Mouse (Mus musculus) layer of hippocampus, adult 18-20 months (tissue): ENCODE measurements around the gene Vps35l. TPM values are rescaled to one million over a fixed set of nuclear protein-coding genes. Genes with fewer than 3 reads are reported as not detected.
A peak's percentile ranks its signal among the peaks of the same experiment; 100 is the strongest.

Experiments used
- DNase-seq, 2 experiments: peaks; one replicate each; pipeline ENCODE4 v3.0.0; 2022; ENCODE audit warnings: low spot score in 2 of 2
- total RNA-seq, 2 experiments: library from RNA; stranded (reverse); gene quantifications; 2 replicates each; pipeline ENCODE4 v1.2.3; 2021

Gene Vps35l
- total RNA-seq, 2 experiments from 2014 or later, result 58.3 to 62.8 TPM

DNA sequence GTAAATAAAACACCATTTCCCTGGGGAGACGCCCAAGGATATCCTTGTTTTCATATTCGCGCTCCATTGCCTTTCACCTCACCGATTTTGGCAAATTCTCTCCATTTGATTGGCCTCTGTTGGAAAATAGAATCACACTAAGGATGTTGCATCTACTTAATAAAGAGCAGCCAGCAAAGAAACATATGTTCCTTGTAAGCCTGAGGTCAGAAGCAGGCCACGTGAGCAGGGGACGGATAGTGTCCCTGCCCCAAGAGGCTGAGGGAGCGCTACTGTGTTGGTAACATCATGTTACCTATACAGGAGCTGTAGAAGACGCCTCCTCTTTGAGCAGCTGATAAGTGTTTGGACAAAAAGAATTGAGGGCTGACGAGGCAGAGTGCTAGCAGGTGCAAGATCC, 36.5 kb downstream of the Vps35l start:
- DNase-seq, result no peak

DNA sequence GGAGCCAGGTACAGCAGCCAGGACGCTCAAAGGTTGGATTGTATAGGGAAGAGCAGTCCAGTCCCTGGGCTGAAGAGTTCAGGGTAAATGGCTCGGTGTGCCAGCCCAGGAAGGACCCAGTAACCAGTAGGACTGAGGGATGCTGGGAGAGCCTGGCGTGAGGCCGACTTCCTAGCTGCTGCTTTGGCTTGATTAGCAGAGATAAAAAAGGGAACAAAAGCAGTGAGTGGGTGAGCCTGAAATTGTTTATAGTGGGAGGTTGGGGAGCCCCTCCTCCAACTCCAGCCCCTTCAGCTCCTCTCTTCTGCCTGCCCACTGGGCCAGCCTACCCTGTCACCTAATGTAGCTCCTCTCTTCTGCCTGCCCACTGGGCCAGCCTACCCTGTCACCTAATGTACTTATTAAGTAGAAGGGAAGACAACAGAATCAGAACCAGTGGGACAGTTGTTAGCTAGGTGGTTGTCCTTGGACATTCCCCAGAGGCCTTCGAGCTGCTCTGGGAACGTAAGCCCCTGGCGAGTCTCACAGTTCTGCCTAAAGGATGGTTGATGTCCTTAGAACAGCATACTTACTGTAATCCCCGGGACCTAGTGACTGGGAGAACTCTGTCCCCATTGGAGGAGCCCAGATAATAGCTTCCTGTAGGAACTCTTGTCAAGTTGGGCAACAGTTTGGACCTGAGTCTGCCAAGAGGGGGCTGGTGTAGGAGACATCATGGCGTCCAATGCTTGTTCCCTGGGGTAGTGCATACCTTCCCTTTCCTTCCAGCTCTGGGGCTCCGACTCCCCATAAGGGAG, 37.8 kb downstream of the Vps35l start:
- DNase-seq, result peak; percentile 57 to 87

DNA sequence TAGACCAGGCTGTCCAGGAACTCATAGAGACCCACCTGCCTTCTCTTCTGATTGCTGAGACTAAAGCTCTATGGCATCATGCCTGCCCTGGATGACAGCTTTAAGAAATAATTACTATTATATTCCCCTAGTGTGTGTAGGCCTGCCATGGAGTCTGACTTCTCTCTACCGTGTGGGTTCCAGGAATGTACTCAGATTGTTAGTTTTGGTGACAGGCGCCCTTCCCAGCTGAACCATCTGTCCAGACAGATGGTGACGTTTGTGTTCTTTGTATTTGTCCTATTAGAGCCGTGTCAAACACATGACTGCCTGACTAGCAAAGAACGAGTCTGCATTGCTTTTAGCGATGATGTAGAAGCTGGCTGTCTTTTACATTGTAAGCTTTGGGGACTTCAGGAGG, 38.5 kb downstream of the Vps35l start:
- DNase-seq, result peak; percentile 83 to 94

DNA sequence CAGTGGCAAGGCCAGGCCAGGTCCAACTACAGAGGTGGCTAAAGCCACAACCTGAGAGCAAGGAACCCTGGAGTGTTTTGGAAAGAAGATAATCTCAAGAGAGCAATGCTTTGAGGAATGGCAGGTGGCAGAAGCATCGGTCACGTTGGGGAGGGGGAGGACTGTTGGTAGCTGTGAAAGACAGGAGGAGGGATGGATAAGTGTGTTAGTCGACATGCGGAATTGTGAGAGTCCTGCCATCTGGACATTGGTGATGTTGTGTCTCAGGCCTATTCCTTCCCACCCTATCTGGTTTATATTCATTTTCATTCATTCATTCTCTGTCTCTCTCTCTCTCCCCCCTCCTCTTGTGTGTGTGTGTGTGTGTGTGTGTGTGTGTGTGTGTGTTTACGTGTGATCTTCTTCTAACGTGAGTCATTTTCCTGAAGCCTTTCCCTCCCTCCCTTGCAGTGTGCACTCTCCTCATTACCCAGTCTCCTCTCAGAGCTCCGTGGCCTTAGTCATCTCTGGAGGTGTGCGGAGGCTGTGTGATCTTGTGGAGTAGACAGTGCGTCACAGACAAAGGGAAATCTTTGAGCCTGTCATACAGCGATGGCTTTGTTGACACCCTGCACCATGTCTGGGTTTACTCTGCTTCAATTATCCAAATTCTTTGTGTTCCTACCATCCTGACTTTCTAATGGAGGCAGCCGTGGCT, 43.4 kb downstream of the Vps35l start:
- DNase-seq, result no peak

DNA sequence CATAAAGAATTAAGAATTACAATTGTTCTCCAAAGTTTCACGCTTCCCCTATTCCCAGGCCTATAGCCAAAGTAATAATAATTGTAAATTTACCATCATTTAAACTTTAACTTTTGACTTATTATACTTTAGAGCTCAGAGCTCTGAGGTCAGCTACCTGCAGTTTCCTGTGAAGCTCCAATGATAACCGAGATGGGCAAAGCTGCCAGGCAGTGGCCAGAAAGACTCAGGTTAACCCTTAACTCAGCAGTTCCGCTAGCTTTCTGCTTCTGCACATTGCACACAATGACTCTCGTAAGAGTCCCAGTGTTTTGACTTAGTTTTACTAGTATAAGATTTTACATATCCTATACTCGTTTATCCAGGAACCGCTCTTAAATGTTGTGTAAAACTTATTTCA, 46.1 kb downstream of the Vps35l start:
- no peak for DNase-seq

DNA sequence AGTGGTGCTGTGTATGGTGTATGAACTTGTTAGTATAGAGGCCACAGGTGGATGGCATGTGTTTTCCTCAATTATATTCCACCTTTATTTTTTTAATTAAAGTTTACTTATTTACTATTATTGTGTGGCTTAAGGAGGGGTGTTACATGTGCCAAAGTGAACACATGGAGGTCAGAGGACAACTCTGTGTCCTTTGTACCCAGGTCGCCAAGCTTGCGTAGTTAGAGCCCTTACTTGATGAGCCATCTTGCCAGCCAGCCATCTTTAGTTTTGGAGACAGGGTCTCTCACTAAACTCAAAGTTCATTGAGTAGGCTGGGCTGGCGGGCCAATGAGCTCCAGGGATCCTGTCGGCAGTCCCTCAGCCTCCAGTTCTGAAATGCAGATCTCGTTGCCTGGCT, 47.3 kb downstream of the Vps35l start:
- DNase-seq, result no peak

DNA sequence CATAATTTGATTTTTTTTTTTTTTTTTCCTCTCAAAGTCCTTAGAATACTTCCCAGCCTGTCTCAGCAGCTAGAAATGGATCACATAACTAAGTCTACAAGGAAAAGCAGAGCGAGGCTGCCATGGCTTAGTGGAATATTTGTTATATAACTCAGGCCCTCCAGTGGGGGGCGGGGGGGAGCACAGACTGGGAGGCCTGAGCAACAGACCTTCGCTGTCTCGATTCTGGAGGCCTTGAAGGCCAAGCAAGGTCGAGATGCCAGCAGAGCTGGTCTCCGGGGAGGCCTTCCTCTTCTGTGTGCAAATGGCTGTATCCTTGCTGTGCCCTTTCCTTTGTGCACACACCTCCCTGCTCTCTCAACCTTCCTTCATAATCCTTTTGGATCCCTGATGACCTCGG, 48.5 kb downstream of the Vps35l start:
- DNase-seq, result no peak

DNA sequence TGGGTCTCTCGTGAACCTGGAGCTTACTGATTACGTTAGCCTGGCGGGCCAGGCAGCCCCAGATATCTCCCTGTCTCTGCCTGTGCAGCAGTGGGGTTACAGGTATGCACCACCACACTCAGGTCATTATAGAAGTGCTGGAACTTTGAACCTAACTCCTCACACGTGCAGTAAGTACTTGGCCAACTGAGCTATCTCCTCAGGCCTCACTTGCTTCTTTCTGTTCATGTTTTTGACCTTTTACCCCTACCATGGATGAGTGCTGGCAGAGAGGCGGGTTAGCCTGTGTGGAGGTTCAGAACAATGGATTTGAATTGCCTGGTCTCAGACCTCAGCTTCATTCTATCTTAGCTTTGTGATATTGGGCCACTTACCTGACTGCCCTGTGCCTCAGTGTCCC, 50.3 kb downstream of the Vps35l start:
- no peak for DNase-seq

DNA sequence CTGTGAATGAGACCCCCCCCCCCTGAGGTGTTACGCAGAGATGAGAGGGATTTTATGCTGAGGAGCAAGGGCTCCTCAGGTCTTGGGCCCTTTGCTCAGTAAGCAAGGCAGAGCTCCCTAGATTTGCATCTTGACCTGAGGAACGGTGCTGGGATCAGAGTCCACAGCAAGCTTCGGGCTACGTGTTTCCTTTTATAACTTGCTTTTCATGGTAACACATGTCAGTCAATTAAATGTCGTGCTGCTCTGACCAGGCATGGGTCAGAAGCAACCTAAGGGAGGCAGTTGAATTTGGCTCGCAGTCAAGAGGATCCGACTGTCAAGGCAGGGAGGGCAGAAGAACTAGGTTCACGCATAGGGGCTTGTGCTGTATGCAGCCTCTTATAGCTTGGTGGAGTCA, 53.9 kb downstream of the Vps35l start:
- no peak for DNase-seq

DNA sequence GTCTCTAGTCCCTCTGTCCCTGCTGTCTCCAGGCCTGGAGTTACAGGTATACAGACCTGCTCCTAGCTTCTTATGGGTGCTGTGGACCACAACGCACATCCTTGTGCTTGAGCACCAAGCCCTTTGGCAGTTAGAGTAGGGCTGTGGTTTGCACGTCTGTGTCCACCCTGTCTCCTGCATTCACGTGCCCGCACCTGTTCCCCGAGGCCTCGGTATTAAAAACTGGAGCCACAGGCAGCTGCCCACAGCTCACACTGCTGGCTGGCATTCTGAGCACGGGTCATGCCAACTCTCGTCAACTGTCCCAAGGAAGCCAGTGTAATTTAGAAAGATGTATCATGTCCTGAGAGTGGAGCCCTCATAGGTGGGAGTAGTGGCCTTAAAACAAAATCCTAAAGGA, 55.8 kb downstream of the Vps35l start:
- DNase-seq, result no peak

DNA sequence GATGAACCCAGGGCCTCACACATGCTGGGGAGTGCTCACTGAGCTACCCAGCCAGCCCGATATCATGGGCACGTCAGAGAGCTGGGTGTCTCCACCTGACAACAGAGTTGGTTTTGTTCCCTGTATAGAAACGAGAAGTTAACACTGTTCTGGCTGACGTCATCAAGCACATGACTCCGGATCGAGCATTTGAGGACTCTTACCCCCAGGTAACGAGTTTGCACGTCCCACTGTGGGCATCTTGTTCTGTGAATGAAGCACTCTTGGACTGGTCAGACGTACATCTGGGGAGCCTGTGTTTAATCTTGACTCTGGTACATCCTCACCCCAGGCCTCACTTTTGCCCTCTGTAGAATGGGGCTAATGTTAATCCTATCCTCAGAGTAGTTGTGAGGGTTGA, 56.8 kb downstream of the Vps35l start:
- no peak for DNase-seq

DNA sequence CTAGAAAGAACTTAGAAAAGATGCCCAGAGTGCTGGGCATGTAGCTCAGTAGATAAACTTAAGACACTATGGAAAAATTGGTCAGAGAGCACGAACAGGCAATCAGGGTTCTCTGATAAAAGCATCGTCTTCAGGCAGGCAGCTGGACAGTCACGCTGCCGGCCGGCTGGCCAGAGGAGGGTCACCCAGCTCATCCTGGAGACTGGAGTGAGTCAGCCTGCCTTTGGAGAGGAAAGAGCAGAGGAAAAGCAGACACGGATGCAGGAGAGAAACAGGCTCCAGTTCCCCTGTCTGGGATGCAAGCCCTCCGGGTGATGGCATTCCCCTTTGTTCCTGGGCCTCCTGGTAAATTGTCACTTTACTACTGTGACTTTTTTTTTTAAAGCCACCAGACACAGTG, 57.6 kb downstream of the Vps35l start:
- no peak for DNase-seq

DNA sequence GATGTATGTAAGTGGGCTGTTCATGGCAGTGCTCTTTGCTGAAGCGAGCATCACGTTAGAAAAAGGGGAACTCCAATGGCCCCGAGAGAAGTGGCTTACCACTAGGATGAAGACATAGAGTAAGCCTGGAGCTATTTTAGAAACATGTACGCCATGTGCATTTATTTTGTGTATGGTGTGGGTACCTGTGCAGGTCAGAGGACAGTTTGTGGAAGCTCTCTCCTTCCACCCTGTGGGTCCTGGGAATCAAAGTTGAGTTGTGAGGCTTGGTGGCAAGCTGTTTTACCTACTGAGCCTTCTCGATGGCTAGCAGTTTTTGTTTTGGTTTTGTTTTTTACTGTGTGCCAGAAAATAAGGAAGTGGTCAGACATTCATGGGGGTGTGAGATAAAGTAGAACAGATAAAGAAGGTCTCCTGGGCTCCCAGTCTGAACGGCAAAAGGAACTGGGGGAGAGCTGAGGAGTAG, 58.1 kb downstream of the Vps35l start:
- no peak for DNase-seq

DNA sequence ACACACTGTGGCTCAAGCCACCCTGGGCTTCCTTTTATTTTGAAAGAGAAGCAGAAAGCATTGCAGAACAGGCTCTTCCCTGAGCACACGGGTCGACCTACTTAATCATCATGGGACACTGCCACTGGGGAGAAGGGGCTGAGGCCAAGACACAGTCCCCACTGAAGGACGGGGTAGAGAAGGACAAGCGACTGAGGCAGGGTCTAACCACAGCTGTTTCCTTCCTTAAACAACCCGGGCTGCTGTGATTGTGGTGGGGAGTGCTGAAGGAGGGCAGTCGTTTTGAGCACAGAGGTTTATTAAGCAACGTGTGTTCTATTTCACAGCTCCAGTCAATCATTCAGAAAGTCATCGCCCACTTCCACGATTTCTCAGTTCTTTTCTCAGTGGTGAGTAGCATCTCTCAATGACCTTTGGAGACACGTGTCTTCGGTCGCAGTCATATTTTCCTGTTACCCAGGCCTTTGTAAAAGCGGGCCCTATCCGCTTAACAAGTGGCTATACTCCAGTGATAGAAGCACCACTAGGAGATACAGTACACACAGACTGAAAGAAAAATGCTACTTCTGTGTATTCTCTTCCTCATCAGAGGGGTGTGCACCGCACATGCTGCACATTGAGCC, 60.2 kb downstream of the Vps35l start:
- no peak for DNase-seq

DNA sequence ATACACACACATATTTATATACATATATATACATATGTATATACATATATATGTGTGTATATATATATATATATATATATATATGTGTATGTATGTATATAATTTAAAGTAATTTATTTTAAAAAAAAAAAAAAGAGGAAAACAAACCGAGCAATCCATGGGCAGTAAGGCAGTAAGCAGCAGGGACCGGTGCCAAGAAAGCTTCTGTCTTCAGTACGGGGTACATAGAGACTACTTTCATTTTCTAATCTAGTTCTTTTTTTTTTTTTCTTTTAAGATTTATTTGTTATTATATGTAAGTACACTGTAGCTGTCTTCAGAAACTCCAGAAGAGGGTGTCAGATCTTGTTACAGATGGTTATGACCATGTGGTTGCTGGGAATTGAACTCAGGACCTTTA, 61.8 kb downstream of the Vps35l start:
- no peak for DNase-seq

DNA sequence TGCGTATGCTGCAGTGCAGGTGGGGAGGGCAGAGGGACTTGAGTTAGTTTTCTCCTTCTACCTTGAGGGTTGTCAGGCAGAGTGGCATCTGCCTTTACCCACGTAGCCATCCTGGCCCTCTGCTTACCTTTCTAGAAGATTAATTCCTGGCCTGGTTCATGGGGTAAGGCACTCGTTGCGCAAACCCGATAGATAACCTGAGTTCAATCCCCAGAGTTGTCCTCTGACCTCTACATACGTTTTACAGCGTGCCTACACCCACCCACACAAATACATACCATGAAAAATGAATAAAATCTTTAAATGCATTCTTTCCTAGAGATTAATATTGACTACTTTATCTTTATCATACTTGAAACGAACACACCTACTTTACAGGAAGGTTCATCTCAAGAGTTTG, 63.4 kb downstream of the Vps35l start:
- no peak for DNase-seq

DNA sequence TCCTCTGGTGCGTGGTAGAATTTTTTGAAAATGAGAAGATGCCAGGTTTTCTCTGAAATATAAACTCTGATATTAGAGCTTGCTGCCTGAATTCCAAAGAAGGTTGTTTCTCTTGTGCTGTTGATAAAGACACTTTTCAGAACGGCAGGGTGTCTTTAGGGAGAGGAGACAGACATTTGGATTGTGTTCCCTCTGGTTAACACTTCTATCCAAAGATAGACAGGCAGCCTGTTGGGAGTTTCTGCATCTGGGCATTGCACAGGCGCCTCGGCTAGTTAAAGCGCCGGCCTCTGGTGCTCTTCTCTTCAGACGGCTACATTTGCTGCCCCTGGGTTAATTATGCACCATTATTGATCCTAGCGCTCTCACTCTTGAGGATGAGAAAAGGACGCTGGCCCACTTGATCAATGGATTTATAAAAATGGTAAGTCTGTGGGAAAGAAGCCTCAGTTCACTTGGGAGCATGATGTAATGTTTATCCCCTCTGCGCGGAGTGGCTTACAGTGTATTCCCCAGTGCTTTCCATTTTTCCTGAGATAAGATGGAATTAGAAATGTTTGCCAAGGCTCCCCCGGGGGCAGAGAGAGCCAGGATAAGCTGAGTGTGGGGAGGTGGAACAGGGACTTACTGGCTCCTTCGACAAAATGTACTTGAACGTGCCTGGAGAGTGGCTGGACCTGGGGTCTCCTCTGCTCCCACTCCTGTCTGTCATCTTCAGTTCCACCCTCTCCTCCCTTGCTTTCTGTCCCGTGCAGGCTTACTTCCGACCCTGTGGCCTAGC, 66.8 kb downstream of the Vps35l start:
- no peak for DNase-seq

DNA sequence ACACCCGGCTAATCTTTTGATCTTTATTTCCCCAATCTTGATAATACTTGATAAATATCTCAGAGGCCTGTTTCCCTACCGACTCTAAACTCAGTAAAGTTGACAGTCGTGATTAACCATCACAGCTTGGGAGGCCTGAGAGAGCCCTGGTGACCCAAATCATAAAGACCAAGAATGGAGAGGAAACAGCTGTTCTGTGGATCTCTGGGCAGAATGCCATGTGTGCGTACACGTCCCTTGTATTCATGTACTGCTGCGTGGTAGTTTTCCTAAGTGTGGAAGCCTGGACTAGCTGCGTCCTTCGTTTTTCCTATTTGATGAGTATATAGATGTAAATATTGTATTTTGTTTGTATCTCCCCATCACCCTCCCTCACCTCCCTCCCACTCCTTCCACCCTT, 67.9 kb downstream of the Vps35l start:
- no peak for DNase-seq

DNA sequence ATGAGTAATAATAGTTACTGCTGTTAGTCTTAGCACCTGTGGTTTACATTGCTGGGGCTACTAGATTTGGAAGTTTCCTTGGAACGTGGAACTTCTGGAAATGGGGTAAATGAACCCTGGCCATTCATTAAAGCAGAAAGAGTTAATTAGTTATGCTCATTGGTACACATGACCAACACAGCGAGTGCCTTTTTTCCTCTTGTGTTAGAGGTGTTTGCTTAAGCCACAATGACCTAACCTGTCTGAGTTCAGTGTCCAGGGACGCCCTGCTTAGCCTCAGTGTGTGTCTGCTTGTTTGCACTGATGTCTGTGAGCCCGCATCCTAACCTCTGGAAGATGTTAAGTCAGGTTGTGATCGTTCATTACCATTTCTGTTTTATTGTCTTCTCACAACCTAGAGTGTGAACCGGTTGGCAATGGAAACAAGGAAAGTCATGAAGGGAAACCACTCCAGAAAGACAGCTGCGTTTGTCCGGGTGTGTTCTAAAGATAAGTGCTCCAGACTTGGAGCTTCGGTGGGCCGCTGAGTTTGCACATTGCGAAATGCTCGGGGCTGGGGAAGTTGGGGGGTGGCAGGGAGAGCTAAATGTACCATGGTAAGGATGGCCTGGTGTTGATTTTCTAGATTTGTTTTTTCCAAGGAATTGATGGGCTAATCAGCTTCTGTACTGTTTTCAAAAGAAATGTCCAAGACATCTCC, 71.5 kb downstream of the Vps35l start:
- DNase-seq, result no peak

DNA sequence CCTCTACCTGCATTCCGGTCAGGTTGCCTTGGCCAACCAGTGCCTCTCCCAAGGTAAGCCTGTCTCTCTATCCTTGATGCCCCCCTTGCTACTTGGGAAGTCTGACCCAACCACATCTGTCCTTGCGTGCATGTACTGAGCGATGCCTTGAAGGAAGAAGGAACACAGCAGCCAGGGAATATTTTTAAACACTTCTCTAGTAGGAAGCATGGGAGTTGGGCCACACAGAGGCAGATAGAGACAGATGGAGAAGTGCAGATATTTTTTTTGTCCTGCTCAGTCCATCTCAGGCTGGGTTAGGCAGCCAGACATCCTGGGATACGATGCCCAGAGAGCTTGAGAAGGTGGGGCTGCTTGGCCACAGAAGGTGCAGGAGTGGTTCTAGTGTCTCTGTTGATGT, 73.6 kb downstream of the Vps35l start:
- DNase-seq, result no peak

DNA sequence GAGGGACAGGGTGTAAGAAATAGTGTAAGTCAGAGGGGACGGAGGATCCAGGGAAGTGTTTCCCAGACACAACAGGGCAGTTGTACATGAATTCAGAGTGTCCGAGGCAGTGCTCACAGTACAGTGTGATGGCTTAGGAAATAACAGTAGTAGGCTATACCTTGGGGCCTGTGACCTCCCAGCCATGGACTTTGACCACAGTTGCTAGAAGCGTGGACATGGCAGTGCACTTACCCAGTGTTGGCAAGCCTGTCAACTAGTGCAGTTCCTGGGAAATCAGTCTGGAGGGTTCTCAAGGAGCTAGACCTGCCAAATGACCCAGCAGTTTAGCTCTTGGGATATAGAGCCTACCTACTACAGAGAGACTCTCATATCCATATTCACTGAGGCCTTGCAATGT, 76.2 kb downstream of the Vps35l start:
- DNase-seq, result no peak
